Mouse (Mus musculus): ENCODE measurements at regions not wholly inside any gene's neighbourhood (a gene's known extent, or its start where the extent isn't known, plus 50 kb on each side); places are given as distances from the start of the nearest gene placed in this dataset.

DNA sequence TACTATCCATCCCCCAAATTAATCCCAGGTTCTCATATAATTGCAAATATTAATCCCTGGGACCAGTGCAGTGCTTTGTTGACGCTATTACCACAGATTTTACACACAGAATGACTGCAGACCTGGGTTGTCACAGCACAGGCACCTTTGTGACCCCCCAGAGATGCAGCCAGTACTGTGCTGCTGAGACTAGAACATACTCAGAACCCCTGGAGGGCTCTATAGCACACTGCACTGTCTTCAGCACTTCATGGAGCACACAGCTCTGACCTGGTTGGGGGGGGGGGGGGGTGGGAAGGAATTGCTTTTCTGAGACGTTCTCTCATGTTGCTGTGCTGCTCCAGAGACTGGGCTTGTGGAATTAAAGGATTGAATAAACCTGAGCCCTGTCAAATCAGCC, 154.9 kb upstream of the Gm34302 start:
- no peak for DNase-seq

DNA sequence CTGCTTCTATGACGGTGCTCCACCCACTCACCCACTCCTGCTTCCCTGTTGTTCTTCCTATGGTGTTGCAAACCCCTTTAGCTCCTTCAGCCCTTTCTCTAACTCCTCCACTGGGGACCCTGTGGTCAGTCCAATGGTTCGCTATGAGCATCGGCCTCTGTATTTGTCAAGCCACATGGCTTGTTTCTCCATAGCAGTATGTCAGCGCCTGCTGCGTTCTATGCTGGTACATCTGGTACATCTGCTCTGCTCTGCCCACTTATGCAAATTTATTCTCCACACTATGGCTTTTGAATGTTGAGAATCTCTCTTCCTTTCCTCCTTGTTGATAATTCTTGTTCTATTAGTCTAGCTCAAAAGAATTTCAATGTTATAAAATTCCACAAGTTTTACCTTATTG, 154.2 kb upstream of the Gm34302 start:
- DNase-seq: no peak

DNA sequence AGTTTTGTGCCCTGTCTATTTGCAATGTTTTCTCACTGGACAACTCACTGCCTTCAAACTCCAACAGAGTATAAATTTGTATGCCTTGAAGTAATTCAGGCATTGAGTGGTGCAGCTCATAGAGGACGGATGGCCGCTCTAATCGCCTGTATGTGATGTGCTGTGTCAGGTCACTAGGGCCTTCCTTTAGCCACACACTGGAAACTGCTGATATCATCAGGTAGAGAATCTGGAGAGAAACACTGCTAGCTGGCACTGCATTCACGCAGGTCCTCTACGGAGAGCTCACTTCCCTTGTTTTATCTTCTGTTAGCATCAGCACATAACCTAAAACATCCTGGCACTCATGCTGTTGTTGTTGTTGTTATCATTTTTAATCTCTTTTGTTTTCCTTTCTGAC, 144.0 kb upstream of the Gm34302 start:
- no peak for DNase-seq

DNA sequence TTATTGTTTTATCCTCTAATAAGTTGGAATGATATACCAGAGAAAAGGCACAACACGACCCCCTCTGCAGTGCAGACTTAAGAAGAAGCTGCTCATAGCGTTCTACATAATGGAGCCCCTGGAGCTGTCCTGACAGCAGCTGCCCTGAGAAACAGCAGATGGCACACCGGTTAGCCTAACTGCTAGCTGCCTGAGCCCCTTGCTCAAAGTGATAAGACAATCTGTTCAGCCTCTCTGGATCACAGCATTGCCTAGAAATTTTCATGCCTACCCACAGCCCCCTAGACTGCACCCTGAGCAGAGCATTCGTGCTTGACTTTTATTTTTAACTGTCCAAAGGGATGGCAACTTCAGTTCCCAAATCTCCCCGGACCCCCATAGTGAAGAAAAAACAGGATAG, 132.4 kb upstream of the Gm34302 start:
- DNase-seq: no peak

DNA sequence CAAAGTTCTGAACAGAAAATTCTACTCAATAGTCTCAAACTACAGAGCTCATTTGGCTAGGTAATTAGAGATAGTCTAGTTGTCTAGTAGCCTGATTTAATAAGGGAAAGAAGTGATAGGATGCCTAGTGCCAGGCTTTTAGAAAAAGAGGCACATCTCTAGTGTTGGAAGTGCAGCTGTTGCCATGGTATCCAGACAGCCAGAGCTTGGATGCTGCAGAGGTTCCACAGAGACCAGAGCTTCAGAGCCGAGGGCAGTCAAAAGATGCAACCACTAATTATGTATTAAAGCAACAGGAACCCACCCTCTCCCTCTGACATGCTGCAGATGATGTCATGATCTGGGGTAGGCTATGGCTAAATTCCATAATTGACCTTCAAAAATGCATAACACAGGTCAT, 130.0 kb upstream of the Gm34302 start:
- DNase-seq: no peak

DNA sequence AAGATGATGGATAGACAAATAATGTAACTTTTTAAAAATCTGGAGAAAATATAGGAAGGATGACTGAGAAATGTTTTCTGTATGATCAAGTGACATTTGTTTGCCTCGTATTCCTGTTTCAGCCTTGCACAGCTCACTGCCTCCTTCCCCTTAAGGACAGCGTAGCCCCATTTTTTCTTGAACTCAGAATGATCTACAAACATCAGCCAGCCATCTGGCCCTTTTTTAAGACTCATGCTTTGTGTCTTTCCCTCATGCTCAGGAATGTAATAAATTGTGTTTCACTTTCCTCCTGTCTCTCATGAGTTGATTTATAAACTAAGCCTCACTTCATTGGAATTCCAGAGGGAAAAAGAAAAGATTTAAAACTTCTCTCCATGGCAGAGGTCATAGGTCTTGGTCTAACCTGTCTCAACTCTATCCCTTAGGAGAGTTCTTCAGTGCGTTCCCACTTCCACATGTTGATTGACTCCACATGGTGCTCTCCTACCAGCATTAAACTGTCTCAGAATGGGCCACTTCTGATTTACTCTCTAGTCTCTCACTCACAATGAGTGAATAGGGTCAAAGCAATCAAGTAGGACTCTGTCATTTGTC, 129.2 kb upstream of the Gm34302 start:
- no peak for DNase-seq

DNA sequence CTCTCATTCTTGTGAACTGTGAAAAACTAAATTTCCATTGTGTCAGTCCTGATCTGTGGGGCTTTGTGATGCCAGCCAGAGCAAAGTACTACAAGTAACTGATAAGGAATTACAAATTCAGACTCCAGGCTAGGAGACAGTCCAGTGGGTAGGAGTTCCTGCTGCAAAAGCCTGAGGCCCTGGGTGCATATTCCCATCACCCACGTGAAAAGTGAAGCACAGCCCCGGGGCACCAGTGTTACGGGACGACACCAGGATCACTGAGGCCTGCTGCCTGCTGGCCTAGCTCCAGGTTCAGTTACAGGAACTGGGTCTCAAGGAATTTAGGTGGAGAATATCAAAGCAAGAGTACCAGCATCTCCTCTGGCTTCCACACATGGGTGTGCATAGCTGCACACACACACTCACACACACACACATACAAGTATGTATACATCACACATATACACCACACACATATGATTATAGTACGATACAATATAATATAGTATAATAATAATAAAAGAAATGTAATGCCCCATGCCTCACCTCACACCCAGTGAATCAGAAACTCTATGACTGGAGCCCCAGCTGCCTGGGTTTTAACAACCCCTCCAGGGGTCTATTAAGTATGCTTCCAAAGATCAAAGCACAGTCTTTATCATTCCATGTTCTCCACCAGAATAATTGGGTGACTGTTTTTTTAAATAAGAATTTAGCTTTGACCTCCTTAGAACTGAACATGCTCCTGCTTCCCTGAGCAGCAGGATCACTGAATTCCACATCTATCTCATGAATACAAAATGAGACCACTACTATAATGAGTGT, 126.6 kb upstream of the Gm34302 start:
- DNase-seq: no peak

DNA sequence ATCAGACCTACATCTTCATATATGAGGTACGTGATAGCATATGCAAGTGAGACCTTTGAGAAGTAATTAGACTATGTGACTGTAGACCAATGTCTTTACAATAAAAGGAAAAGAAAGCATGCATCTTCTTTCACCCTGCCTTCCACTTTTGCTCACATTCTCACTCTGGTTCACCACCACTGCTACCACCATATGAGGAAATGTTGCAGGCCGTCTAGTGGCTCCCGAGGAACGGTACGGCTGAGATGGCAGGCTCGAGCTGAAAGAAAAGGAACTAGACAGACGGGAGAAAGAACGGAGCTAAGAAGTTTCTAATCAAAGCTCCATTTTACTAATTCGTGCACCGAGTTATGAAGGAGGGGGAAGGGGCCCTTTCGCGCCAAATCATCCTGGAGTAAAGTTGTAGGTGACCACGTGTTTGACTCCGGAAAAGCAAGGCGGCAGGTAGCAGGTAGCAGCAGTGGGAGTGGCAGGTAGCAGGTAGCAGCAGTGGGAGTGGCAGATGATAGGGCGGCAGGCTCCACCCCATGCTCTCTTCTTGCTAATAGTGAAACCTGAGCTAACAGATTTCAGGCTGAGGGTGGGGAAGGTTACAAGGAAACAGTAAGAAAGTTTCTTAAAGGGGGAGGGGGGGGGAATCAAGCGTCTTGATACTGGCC, 125.9 kb upstream of the Gm34302 start:
- no peak for DNase-seq

DNA sequence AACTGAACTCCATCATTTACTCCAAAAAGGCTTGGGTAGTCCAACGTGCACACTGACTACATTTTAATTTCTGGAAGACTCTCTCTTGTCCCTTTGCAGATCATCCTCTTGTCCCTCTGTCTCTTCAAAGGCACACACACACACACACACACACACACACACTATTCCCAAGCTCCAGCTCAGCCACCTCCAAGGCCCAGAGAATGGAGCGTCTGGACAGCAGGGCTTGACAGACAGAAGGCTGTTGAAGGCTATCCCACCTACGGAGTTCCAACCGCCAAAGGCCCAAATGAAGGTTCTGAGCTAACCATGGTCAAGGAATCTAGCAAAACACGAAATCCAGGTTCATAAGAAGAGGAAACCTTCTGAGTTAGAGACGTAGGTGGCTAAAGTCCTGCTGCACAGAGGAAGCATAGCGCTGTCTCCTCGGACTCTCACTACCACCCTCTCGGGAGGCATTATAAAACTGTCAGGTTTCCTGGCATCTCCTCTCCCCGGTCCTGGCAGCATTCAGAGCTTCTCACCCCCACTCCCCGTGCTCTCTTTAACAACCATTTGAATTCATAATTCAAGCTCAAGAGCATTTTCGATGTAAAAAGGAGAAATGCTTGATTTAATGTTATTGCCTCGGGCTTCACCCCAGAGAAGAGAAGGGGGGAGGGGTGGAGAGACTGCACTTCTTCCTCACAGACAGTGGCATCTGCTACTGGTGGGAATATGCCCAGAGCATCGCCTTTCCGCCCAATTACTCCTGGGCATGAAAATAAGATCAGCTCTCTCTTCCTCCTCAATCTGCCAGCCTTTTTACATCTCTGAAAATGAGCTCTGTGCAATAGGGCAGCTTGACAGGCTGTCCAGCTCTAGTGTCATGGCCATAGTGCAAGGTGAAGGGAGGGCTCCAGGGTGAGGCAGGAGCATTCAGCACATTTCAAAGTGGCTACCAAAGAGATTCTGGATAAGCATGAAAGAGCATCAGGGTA, 99.3 kb upstream of the Gm34302 start:
- DNase-seq: no peak

DNA sequence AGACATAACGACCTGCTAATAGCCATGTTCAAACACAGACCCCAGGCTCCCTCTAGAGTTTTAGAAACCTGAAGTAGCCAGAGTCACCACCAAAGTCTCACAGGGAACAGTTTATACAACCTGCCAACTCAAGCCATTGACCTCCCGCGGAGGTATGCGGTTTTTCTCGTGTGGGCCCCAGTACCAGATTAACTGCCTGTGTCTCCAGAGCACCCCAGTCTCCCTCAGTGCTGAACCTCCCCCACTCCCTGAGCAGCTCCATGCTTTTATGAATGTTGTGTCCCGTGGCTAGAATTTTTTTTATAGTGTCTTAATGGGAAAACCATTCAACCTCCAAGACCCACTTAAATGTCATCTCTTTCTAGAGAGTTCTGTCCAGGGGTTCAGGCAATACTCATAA, 98.5 kb upstream of the Gm34302 start:
- no peak for DNase-seq

DNA sequence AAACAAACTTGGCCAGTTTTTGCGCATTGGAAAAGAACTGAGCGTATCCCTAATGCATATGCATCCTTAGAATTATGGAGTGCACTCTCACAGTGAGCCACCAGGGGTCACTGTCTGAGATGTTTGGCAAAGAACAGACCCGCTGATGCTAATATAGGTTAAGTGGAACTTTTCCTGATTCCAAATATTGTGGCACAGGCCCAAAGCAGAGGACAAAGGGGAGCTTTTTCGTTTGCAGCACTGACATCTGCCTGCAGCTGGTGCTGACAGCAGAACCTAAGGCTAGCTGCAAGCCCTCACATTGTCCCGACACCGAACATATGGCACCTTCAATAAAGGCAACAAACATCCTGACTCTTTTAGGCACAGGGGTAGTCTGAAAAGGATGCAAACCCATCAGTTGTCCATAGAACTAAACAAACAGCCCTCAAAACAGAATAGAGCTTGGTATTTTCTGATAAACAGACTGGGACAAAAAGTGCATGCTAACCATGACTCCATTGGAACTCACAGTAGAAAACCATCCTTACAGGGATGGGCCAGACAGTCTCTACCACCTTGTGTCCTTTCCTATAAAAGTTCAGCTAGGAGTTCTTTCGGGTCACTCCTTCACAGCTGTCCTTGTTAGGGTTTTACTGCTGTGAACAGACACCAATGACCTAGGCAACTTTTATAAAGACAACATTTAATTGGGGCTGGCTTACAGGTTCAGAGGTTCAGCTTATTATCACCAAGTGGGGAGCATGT, 87.1 kb upstream of the Gm34302 start:
- DNase-seq: peak; percentile 73

DNA sequence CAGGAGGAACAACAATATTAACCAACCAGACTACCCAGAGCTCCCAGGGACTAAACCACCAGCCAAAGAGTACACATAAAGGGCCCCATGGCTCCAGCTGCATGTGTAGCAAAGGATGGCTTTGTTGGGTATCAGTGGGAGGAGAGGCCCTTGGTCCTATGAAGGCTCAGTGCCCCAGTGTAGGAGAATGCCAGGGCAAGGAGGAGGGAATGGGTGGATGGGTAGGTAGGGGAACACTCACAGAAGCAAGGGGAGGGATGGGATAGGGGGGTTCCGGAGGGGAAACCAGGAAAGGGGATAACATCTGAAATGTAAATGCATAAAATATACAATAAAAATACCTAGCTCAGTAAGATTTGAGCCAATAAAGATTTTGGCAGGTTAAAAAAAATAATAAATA, 86.4 kb upstream of the Gm34302 start:
- DNase-seq: no peak

DNA sequence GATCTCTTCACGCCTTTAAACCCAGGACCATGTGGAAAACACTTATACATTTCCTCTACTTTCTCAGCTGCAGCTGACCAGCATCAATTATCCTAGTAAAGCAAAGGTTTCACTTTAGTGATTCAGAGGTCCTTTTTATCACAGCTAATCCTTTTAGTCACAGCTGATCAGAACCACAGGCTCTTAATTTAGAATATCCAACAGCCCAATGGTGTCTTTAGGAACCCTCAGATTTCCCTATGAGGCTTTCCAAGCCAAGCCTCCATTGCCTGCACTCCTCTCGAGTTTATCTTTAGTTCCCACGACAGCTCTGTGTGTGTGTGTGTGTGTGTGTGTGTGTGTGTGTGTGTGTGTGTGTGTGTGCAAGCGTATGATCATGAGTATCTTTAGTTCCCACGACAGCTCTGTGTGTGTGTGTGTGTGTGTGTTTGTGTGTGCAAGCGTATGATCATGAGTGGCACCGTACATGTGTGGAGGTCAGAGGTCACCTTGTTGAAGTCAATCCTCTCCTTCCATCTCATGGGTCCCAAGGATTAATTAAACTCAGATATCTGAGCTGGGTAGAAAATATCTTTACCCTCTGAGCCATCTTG, 85.4 kb upstream of the Gm34302 start:
- DNase-seq: no peak

DNA sequence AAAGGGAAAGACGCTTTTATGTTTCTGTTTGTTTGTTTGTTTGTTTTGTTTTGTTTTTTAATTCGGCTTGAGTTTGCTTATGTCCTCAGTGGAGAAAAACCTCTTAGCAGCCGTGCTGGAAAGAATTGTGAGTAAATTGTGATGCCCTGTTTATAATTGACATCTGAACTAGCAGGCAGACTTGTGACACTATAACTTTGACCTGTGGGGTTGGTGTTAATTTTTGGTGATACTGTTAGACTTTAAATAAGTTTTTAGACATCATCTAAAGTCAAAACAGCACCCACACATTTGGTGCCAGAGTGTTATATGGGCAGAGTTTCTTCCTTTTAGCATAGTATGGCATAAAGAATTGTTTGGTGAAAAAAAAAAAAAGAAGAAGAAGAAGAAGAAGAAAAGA, 84.0 kb upstream of the Gm34302 start:
- DNase-seq: no peak

DNA sequence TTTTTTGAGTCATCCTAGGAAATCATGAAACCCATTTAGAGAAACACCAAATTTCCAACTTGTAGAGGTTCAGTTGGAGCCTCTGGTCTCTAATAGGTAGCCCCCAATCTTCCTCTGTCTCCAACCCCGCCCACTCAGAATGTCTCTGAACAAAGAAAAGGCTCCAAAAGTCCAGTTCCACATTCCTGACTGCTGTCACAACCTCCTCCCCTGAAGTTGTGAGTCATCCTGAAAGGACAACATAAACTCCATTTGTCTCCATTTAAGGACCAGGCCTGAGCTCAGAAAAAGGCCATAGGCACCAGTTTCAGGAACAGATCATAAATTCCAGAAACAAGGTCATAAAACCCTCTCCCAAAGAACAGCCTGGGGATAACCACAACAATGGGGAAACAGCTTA, 79.4 kb upstream of the Gm34302 start:
- no peak for DNase-seq

DNA sequence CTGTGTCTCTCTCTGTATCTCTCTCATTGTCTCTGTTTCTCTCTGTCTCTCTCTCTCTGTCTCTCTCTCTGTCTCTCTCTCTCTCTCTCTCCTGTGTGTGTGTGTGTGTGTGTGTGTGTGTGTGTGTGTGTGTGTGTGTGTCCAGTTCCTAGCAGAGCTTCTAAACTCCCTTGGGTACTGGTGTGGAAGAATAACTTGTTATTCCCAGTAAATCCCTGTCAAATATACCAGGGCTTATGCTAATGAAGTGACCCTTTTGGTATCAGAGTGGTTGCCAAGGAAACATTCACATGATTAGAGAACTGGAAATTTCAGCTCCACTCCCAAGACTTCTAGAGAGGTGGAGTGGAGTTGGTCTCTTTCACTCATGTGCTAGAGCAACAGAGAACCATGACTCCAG, 78.9 kb upstream of the Gm34302 start:
- no peak for DNase-seq

DNA sequence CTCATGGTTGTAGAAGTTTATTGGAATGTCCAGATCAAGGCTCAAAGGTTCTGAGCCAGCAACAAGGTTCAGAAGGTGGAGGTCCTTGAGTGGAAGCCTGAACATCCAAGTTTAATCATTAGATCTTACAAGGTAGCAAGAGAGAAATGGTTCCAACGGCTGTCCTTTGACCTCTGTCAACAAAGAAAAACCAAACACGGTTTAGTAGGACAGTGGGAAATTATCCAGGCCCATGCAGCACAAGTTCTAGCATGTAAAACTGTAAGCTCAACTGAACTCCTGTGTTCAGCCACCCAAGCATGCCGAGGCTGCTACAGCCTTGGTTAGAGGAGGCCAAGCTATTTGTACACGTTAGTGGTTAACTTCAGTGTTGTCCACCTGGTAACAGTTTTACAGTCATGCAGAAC, 77.1 kb upstream of the Gm34302 start:
- DNase-seq: no peak

DNA sequence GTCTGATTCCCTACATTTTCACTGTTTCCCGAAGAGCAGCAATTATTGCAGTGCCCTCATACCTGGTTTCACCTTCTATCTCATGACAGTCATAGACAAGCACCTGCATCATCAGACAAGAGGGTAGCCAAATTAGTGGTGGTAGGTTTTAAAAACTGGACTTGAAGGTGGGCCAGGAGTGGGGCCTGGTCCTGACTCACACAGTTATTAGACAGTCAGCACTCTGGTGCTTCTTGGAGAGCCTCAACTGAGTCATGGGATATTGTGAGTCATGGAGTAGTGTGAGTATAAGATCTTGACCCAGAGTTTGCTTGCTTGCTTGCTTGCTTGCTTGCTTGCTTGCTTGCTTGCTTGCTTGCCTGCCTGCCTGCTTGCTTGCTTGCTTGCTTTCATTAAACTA, 73.1 kb upstream of the Gm34302 start:
- no peak for DNase-seq

DNA sequence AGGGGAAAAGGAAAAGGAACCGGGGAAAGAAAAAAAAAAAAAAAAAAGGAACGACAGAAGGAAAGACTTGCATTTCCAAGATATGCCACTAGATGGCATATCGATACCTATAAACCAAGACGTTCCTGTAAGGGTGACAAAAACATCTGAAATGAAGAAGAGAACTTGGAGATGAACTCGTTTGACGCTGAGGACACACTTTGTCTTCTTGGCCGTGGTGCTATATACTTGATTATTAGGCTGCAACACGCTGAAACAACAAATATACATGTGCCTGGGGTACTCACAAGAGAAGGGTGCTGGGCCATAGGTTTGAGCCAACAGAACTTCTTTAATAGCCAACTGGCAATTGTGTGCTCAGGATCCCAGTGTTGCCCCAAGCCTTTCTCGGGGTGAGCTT, 71.2 kb upstream of the Gm34302 start:
- DNase-seq: peak; percentile 38

DNA sequence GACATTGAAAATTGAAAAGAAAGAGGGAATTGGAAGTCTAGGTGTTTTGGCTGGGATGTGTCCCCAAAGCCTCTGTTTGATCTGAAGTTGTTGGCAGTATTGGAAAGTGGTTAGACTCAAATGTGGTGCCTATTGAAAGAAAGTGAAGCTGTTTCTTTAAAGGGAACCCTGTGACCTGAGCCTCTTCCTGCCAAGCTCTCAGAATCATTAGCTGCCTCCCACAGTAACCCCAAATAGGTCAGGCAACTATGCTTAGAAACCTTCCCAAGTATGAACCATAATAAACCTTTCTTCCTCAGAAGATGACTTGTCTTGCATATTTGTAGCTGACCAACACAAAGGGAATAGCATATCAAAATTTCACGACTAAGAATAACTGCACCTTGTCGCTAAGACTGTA, 69.7 kb upstream of the Gm34302 start:
- DNase-seq: no peak

DNA sequence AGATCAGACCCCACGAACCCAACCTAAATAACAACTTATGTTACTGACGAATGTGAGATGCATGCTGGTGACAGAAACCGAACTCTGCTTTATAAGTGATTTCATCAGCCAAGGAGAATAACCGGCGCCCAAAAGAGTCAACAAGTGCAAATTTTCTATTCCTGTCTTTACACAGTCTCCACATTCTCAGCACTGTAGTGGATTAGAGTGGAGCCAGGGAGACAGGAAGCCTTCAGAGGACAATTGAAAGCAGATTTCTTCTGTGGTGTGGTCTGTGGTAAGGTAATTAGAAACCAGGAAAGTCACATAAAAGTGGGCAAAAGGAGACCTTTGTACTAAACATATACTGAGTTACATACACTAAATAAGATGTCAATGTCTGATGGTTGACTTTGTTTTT, 68.0 kb upstream of the Gm34302 start:
- no peak for DNase-seq
